Mouse (Mus musculus) stomach, postnatal 0 days (tissue): ENCODE data around the gene Setdb1.

Source experiments
- CTCF ChIP-seq: IDR thresholded peaks from 2 replicates; pipeline ENCODE4 v1.5.1; 2016; ENCODE audit warnings: antibody characterized with exemption, low read depth, mild to moderate bottlenecking, moderate library complexity
- EP300 ChIP-seq: optimal IDR thresholded peaks from 2 replicates; pipeline ENCODE3; 2016; ENCODE audit warnings: antibody characterized with exemption

GRCm38 (mm10) chr3:95314486-95315093 is 42.4 kb downstream of the Setdb1 start, which contains the start of gene Cers2:
- TF ChIP-seq EP300 (no peak), CTCF (no peak; the same call in 1 of the 2 replicates)
